Mouse (Mus musculus) thymus, adult 2 months (tissue): ENCODE data around the gene Rubcnl.

ENCODE experiments used
- CTCF ChIP-seq: fragments of 200-500 bp; IDR thresholded peaks from 2 replicates; pipeline ENCODE4 v1.5.1; 2012; ENCODE audit warnings: mild to moderate bottlenecking, control low read depth, low read length, moderate library complexity, borderline replicate concordance; ENCODE audit not compliant: control insufficient read depth, poor library complexity, insufficient read depth; ENCODE audit errors: extremely low read depth
- POLR2A ChIP-seq: fragments of 200-500 bp; IDR thresholded peaks from 2 replicates; pipeline ENCODE4 v1.6.1; 2012; ENCODE audit warnings: mild to moderate bottlenecking, low read length, control low read depth, moderate library complexity; ENCODE audit not compliant: control insufficient read depth, poor library complexity, insufficient read depth; ENCODE audit errors: extremely low read depth

GRCm38 (mm10) chr14:75032742-75033141, 16.9 kb downstream of the Rubcnl start:
- TF ChIP-seq POLR2A (no peak), CTCF (no peak)
